Mouse (Mus musculus): Measurements from ENCODE around the gene Cacng1. TPM values are rescaled to one million over a fixed set of nuclear protein-coding genes. Genes with fewer than 3 reads are reported as not detected.
A peak's percentile ranks its signal among the peaks of the same experiment; 100 is the strongest.

Cacng1 gene
- total RNA-seq (2022) = under 1 TPM in 3 of 4 experiments, not detected in 1; 0.30 to 0.59 (median 0.37) TPM

DNA sequence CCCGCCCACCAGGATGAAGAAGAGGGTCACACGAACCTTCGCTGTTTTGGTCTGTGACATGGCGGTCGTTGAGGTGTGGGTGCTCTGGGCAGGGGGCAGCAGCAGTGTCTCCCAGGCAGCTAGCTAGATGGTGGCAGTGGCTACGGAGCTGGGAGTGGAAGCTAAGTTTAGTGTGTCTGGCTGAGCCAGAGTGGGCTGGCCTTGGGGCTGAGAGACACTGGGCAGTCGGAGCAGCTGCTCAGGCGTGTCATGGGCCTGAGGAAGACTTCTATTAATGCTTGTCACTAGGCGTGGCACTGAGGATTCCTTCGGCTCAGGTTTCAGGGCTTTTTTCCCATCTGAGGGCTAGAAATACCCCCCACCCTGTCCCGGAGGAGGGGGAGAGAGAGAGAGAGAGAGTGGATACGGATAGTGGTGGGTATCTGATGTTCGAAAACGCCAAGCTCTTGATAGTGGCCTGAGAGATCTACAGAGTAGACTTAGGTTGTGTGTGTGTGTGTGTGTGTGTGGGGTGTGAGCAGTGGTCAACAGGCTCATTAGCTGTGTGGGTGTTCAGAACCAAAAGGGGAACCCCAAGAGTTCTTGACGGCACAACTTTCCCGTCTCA, at the start of gene Cacng1:
Gene Cacng1 (minus strand): TSS at position 191 of the 607 bp plus-strand sequence.
- DNase-seq (ENCODE audit: low spot score in 2 of 2) = no peak

DNA sequence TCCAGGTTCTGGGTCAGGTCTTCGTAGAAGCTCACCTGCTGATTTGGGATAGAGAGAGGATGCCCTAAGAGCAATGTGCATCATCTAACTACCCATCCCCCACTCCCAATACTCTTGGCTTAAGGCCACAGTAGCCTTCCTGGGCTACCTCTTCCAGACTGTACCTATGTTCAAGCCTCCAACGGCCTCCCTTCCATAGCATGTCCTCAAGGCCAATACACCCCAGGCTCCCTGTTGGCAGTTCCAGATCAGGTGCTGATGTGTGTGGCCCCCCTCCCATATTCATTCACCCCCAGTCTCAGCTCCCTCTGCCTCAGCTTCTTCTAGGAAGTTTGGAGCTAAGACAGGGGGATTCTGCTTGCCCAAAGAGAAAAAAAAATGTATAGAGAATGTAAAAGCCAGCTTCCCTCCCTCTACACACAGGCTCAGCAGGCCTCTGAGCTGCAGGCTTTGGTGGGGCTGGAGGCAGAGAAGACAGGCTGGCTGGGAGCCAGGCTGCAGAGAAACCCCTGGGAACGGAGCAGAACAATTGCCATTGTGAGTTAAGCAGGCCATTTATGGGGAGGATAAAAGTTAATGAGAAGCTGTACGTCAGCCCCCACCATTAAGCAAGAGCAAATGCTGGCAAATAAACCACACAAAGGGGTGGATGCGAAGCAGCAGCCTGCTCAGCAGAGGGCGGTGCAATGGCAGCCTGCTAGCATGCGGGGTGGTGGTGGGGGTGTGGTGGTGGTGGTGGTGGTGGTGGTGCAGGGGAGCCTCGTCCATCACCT, 46.6 kb upstream of the Cacng1 start:
- DNase-seq (ENCODE audit: low spot score in 2 of 2) = no peak

DNA sequence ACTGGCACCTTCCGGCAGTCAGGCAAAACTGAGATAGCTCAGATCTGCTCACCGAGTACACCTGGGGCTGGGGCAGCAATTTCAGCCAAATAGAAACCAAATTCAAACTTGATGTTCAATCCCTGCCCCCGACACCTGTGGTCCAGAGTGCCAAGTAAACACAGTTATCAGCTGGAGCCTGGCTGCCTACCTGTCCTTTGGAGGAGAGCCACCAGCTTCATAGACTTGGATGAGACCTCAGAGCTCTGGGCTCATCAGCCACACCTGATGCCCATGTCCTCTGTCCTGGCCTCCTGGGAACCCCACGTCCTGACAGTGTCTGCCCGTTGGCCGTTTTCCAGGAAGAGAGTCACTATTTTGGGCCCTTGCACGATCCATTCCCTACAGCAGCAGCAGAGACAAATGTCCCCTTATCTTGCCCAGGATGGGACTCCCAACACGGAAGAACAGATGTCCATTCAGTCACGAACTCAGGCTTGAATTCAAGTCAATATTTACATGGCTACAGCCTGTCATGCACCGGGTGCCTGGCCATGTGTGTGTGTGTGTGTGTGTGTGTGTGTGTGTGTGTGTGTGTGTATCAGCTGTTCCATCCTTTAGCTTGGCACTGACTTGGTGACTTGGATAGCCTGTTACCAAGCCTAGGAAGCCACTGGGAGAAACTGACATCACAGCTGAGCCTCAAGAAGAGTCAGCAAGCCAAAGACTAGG, 45.6 kb upstream of the Cacng1 start:
- no peak for DNase-seq (ENCODE audit: low spot score in 2 of 2)

DNA sequence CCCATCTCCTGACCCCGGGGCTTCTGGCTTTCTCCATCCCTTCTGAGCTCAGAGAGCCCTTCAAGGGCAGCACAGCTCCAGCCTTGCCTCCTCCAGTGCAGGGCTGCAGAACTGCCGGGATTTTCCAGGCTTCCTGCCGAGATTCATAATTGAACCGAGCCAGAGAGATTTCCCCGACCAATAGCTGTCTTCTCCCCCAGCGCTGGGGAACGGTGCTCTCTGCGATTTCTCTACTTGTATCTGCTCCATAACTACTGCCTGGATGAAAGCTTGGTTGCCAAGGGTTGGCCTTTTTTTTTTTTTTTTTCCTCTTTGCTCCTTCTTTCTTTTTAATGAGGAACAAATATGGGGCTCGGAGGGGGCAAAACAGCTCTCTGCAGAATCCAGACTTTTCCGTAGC, 43.7 kb upstream of the Cacng1 start:
- DNase-seq (ENCODE audit: low spot score in 2 of 2) = no peak

DNA sequence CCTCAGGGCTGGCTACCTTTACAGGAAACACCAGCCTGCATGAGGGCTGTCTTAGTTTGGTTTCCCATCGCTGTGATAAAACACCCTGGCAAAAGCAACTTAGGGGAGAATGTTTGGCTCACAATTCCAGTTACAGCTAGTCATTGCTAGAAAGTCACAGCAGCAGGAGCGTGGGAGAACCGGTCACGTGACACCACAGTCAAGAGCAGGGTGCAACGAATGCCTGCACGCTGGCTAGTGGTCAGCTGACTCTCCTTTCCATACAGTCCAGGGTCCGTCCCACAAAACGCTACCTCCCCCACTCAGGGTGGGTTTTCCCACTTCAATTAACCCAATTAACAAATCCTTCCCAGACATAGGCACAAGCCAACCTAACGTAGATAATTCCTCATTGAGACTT, 43.2 kb upstream of the Cacng1 start:
- no peak for DNase-seq (ENCODE audit: low spot score in 2 of 2)

DNA sequence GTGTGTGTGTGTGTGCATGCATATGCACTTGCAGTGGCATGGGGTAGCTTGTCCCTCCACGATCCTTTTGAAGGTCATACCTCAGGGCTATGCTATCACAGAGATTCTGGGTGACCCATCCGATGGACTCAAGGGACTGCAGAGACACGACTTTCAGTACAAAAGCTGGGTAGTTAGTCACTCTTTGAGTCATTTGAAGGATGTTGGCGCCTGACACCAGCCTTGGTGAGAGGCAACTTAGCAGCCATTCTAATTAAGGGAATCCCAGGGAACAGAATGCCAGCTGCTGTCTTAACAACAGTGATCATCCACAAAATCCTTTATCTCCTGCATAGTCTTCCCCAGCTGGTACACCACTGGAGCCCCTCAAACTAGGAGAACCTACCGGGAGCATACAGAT, 32.8 kb upstream of the Cacng1 start:
- DNase-seq (ENCODE audit: low spot score in 2 of 2) = no peak

DNA sequence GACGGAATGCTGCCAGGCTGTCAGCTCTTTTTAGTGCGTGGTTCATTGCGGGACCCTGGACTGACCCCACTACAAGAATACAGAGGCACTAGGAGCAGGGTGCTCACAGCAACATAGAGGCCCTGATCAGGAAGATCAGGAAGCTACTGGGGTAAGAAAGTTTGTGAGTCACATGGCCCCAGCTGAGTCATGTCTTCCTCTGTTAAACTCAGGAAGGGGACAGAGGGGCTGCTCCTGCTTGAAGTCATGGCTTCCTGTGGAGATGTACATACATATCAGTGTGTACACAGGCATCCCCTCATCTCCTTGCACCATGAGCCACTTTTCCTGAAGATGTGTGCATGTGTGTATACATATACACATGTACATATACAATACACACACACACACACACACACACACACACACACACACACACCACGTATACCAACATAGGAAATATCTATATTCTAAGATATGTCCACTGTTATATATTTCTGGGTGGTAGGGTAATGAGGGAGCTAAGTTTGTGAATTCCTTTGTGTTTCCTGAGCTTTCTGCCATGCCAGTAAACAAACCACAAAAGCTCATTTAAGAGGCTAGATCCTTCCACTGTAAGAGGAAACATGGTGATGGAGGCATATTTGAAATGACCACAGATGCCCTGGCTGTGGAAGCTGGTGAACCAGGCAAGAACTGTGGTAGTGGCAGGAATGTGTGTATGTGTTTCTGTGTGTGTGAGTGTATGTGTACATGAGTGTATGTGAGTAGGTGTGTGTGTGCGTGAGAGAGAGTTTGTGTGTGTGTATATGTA, 32.1 kb upstream of the Cacng1 start:
- DNase-seq (ENCODE audit: low spot score in 2 of 2) = no peak

DNA sequence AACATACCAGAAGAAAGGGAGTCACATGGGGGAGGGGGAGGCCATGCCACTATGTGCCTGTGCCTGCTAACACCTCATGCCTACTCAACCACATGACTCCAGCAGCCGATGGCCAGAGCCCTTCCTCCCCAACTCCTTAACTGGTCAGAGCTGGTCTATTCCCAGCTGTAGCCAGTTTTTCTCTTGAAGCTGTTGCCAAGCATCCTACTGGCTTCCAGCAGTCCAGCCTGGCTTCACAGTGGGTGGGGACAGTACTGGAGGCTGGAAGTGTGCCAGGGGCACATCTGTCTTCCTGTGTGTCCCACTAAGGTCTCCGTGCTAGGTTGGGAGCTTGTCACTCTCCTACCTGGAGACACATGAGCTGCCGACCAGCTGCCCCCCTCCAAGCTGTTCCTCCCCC, 26.8 kb upstream of the Cacng1 start:
- DNase-seq (ENCODE audit: low spot score in 2 of 2) = no peak

DNA sequence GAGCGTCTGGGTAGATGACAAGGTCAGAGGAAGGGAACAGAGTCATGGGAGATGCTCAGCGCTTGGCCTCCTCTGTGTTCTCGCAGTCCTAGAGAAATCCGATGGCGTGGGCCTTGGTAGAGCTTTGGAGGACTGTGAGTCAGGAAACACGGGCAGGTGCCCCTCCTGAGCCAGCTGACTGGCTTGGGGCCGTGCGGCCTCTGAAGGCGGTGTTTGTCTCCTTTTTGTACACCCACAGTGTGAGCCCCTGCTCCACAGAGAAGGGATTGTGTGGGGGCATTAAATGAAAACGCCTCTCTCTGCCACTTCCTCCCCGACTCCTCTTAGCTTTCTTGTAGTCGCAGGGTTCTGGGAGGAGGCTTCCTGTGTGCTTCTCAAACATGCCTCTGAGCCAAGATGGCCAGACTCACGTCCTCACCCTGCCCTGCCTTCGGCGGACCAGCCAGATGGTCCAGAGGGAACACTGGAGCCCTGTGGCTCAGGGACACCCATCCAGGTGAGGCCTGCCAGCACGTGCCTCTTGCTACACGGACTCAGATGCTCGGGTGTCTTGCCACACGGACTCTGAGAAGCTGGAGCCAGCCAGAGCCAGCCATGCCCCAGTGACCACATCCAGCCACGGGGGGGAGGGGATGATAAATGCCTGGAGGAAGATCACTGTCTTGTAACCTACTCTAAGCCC, 22.2 kb upstream of the Cacng1 start:
- no peak for DNase-seq (ENCODE audit: low spot score in 2 of 2)

DNA sequence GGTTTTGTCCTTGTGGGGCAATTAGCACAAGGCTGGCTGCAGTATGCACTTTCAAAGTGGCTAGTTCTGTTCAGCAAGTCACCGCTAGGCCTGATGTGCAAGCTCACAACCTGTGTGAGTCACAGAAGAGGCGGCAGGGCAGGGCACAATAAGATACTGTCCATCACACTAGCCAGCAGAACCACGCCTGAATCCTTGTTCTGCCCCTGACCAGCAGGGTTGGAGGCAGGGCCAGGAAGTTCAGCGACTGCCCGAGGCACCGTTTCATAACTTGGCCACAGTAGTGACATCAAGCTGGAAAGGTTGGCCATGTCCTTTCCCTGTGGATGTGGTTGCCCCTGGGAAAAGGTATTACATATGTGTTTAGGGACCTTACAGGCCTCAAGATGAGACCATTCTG, 21.6 kb upstream of the Cacng1 start:
- no peak for DNase-seq (ENCODE audit: low spot score in 2 of 2)

DNA sequence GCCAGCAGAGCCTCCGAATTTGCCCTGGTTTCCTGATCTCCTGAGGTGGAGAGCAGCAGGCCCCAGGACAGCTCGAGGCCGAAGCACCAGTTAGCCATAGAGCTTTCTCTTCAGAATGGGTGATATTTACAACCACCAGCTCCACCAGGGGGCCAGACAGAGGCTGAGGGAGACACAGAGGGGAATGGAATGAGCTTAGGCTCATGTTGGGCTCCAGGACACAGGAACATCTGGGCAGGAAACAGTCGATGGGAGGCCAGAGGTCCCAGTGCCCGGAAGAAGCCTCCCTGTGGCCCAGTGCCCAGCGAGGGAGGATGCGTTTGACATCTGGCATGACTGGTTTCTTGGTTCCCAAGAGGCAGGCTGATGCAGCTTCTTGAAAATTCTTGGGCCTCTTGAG, 17.8 kb upstream of the Cacng1 start:
- DNase-seq (ENCODE audit: low spot score in 2 of 2) = no peak

DNA sequence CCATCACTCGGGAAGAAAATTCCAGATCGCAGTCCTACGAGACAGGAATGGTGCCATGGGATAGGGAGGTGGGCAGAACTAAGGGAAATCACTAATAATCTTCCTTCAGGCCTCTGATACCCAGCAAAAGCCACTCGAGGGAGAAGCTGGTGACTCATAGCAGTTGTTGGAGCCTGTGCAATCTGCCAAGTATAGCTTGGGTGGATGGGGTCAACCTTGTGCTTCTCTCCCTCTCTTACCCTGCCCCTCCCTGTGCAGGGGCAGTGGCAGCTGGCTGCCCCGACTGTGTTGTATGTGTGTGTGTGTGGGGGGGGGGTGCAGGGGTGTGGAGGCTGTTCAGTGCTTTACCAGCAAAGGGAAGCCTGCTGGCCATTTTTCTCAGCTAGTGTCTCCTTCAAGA, 15.2 kb upstream of the Cacng1 start:
- no peak for DNase-seq (ENCODE audit: low spot score in 2 of 2)

DNA sequence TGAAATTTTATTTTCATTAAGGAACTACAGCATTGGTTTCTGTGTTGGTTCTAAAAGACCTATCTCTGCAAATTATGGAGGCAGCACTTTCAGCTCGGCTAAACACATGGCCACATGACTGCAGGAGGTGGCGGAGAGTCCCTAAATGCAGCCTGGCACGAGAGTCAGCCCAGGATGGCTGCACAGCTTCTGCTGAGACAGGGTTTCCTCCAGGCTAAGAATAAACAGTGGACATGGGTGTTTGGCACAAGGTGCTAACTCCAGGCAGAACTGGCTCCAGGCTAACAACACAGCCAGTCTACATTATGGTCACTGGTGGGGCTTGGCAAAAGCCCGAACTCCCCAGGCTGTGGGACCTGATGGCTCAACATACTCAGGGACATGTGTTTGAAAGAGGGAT, 14.6 kb upstream of the Cacng1 start:
- peak in 1 of 2 experiments; percentile 35 for DNase-seq (ENCODE audit: low spot score in 2 of 2)

DNA sequence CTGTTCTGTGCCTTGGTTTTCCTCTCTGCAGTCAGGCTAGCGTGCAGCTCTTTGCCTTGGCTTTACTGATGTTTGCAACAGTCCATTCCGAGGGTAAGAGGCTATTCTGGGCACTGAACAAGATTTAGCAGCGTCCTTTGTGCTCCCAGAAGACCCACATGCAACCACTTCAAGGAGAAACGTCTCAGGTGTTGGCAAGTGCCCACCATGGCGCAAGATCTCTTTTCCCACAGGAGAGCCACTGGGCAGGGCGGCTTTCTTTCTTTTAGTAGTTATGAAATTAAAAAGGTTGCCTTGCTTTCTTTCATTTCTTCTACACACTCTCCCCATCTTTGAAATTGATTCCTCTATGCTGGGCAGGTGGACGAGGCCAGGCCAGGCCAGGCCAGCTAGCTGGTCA, 12.8 kb upstream of the Cacng1 start:
- no peak for DNase-seq (ENCODE audit: low spot score in 2 of 2)

DNA sequence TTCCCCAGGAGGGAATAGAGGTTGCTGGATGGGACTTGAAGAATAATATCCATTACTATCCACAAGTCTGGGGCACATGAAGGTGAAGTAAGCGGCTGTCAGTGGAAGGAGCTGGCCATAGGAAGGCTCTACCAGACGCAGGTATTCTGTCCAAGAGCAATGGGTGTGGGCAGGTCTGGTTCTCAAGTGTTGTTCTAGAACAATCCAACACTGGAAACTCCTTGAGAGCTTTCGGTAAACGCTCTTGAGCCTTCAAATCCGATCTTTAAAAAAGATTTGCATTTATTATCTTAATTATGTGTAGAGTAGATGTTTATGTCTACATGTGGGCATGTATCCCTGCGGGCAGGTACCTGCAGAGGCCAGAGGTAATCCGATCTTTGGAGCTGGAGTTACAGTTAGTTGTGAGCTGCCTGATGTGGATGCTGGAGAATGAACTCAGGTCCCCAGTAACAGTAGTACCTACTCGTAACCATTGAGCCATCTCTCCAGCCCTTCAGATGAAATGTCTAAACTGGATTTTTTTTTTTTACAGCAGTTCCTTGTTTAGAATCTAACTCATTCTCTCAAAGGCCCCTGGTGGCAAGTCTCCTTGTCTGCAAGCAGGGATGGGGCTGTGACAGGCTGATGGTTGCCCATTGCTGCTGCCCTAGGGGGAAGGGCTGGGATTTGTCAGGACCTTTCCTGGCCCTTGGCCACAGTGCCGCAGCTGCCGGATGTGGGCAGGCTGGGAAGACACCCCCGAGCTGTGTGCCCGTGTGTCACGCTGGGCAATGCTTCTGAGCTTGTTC, 11.9 kb upstream of the Cacng1 start:
- DNase-seq (ENCODE audit: low spot score in 2 of 2) = no peak

DNA sequence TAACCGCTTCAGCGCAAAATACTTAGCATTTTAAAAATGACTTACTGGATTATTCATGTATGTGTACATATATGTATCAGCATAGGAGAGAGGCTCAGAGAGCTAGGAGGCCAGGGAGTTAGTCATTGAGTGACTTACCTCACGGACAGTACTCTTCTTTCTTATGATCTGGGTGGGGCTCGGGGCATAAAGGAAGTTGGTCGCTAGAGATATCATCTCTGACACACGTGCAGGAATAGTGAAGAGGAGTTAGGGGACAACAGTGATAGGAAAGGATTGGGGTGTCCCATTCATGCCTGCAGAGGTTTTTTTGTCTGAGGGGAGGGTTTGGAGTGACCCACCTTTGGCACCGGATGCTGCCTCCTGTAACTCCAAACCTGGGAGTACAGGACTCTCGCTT, 8.3 kb upstream of the Cacng1 start:
- no peak for DNase-seq (ENCODE audit: low spot score in 2 of 2)

DNA sequence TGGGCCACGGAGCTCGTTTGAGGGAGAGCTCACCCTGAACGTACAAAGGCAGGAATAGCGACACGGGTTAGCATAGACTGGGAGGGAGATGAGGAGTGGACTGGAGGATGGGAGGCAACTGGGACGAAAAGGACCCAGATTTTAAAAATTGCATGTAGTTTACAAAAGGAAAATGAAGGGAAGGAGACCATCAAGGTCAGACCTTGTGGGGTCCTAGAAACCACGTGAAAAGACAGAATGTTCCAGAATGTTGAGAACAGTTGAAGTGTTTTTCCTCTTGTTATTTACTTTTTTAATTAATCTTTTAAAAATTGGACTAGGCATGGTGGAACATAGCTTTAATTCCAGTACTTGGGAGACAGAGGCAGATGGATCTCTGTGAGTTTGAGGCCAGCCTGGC, 4.7 kb upstream of the Cacng1 start:
- DNase-seq (ENCODE audit: low spot score in 2 of 2) = no peak

DNA sequence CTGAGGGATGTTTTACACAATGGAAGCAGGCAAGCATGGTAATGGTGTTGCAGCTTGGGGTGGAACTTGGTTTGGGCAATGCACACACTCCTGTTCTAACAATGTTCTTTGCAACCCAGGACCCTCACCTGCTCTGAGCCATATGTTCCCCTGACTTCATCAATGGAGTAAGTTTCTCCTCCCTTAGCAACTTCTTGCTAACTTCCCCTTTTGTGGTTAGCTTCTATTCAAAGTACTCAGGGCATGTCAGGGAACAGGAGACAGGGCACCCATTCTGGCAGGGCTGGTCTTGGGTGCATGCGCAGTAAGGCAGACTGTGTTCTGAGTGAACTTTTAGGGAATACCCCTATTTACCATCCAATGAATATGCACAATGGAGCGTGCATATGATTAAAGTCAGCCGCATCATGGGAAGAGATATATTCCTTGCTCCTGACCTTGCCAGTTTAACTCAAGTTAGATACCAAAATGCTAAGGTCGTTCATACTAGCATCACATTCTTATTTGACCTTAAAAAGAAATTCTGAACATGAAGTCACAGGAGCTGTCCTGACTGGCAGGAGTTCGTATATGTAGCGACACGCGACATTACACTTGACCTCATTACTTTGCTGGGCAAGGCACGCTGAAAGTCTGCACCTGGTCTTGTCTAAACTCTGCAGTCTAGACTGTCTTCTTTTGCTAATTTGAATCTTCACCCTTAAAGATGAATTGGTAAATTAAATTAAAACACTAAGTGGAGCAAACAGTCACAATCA, 4.1 kb upstream of the Cacng1 start:
- no peak for DNase-seq (ENCODE audit: low spot score in 2 of 2)

DNA sequence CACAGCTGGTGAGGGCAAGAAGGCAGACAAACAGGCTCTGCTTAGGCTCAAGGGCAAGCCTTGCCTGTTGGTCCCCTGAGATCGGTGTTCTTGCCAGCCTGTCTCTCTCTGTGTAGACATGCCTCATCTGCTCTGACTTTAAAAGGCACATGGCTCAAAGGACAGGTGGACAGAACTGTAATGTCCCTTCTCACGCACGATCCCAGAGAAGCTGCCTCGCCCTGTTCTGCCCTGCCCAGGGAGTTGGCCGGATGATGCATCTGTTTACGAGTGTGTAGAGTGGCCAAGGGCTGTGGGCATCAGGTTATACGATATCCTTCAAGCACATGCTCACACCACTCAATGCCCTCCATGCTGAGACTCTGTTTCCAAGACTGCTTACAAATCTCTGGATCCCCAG, 2.0 kb downstream of the Cacng1 start:
- DNase-seq (ENCODE audit: low spot score in 2 of 2) = no peak

DNA sequence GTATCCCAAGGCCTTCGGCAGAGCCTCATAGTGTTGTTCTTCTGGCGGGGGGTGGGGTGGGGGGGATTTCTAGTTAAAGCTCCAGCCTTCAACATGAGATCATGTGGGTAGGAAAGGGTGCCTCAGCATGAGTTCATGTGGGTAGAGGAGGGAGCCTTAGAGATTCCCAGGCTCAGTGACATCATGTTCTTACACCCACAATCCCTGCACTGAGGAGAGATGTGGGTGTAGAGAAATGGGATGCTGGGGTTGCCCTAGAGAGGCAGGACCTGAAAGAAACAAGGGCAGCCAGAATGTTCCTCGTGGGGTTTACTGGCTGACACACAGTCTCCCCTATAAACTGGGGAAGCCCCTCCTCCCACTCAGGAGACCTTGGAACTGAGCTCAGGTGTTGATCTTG, 5.9 kb downstream of the Cacng1 start:
- DNase-seq (ENCODE audit: low spot score in 2 of 2) = no peak

Measured in left cerebral cortex, adult 8-10 months (tissue).